Mouse (Mus musculus) left cerebral cortex, adult 9 months (tissue): ENCODE measurements around the gene Mogat2.

Source experiments
- DNase-seq, 2 experiments: peaks; one replicate each; pipeline ENCODE4 v3.0.0; 2022; ENCODE audit warnings: low spot score in 2 of 2

The Mogat2 gene

GRCm38 (mm10) chr7:99235657-99236056, 2.8 kb downstream of the Mogat2 start:
- DNase-seq, result no peak

- no peak for DNase-seq
These were observed 3.5 kb downstream of the Mogat2 start for GRCm38 (mm10) chr7:99234916-99235315.

- DNase-seq, result no peak
These were observed 5.8 kb downstream of the Mogat2 start for GRCm38 (mm10) chr7:99232571-99232970.

GRCm38 (mm10) chr7:99230061-99230747, 8.2 kb downstream of the Mogat2 start:
- DNase-seq, result no peak

GRCm38 (mm10) chr7:99229411-99229810, 9.0 kb downstream of the Mogat2 start:
- peak in 1 of 2 experiments; percentile 22 for DNase-seq

GRCm38 (mm10) chr7:99228825-99229224, 9.6 kb downstream of the Mogat2 start:
- no peak for DNase-seq

GRCm38 (mm10) chr7:99227267-99227666, 11.2 kb downstream of the Mogat2 start:
- no peak for DNase-seq

GRCm38 (mm10) chr7:99226662-99227061, 11.8 kb downstream of the Mogat2 start:
- DNase-seq, result no peak

- no peak for DNase-seq
These were observed 13.0 kb downstream of the Mogat2 start for GRCm38 (mm10) chr7:99225421-99225820.

- no peak for DNase-seq
These were observed 13.7 kb downstream of the Mogat2 start for GRCm38 (mm10) chr7:99224648-99225190.

GRCm38 (mm10) chr7:99224225-99224624, 14.2 kb downstream of the Mogat2 start:
- no peak for DNase-seq

- DNase-seq, result peak; percentile 40 to 52
These were observed 20.9 kb downstream of the Mogat2 start for GRCm38 (mm10) chr7:99217338-99218074.

- peak in 1 of 2 experiments; percentile 20 for DNase-seq
These were observed 23.0 kb downstream of the Mogat2 start for GRCm38 (mm10) chr7:99215347-99215855.

- DNase-seq, result no peak
These were observed 23.7 kb downstream of the Mogat2 start for GRCm38 (mm10) chr7:99214621-99215185.

- no peak for DNase-seq
These were observed 24.7 kb downstream of the Mogat2 start for GRCm38 (mm10) chr7:99213686-99214085.

- DNase-seq, result no peak
These were observed 25.4 kb downstream of the Mogat2 start for GRCm38 (mm10) chr7:99213056-99213455.

GRCm38 (mm10) chr7:99208704-99209103, 29.7 kb downstream of the Mogat2 start:
- no peak for DNase-seq

GRCm38 (mm10) chr7:99206364-99206763, 32.1 kb downstream of the Mogat2 start:
- no peak for DNase-seq

- DNase-seq, result no peak
These were observed 36.3 kb downstream of the Mogat2 start for GRCm38 (mm10) chr7:99202163-99202562.

GRCm38 (mm10) chr7:99200290-99200689, 38.1 kb downstream of the Mogat2 start:
- DNase-seq, result no peak

GRCm38 (mm10) chr7:99199451-99200175, 38.8 kb downstream of the Mogat2 start:
- DNase-seq, result no peak

- no peak for DNase-seq
These were observed 39.6 kb downstream of the Mogat2 start for GRCm38 (mm10) chr7:99198811-99199210.
